Mouse (Mus musculus) small intestine, adult 2 months (tissue): Measurements from ENCODE around the gene Espnl.

Experiments
- CTCF ChIP-seq: fragments of 200-500 bp; IDR thresholded peaks from 2 replicates; pipeline ENCODE4 v1.5.1; 2012; ENCODE audit warnings: low read depth, mild to moderate bottlenecking, control low read depth, inconsistent platforms, low read length, moderate library complexity, mixed read lengths; ENCODE audit not compliant: insufficient replicate concordance, insufficient read length; ENCODE audit errors: extremely low read depth
- POLR2A ChIP-seq: fragments of 200-500 bp; IDR thresholded peaks from 2 replicates; pipeline ENCODE4 v1.6.1; 2012; ENCODE audit warnings: low read depth, mild to moderate bottlenecking, control low read depth, inconsistent platforms, low read length, moderate library complexity

GRCm38 (mm10) chr1:91299026-91299706 lies 22.7 kb upstream of the Espnl start:
- TF ChIP-seq POLR2A: no peak
- TF ChIP-seq CTCF: no peak
